Mouse (Mus musculus) embryo, embryonic 11.5 days (tissue): ENCODE measurements around the gene Stt3a.

Experiments
- DNase-seq: peaks from one replicate; pipeline ENCODE4 v3.0.0-alpha.2; 2012; ENCODE audit warnings: low read depth, low spot score

Gene Stt3a

GRCm38 (mm10) chr9:36726131-36727033, 41.1 kb downstream of the Stt3a start:
- DNase-seq = peak; percentile 88

GRCm38 (mm10) chr9:36716624-36717023, 50.9 kb downstream of the Stt3a start:
- DNase-seq = no peak

GRCm38 (mm10) chr9:36707304-36707703, 60.2 kb downstream of the Stt3a start:
- DNase-seq = no peak

GRCm38 (mm10) chr9:36705923-36706322, 61.6 kb downstream of the Stt3a start:
- no peak for DNase-seq

- DNase-seq = no peak
Measured at GRCm38 (mm10) chr9:36694276-36694675, 73.2 kb downstream of the Stt3a start.

GRCm38 (mm10) chr9:36692920-36693319, 74.6 kb downstream of the Stt3a start, which contains the start of gene Acrv1:
Acrv1 (plus strand) TSS chr9:36693220.
- DNase-seq = no peak

GRCm38 (mm10) chr9:36687329-36687728, 80.2 kb downstream of the Stt3a start:
- DNase-seq = peak; percentile 8

- no peak for DNase-seq
Measured at GRCm38 (mm10) chr9:36681424-36681823, 86.1 kb downstream of the Stt3a start.
